Mouse (Mus musculus) cerebellum, adult 8-10 months (tissue): ENCODE measurements at regions not wholly inside any gene's neighbourhood (a gene's known extent, or its start where the extent isn't known, plus 50 kb on each side); places are given as distances from the start of the nearest gene placed in this dataset.

Experiments
- DNase-seq: peaks from one replicate; pipeline ENCODE4 v3.0.0; 2022

DNA sequence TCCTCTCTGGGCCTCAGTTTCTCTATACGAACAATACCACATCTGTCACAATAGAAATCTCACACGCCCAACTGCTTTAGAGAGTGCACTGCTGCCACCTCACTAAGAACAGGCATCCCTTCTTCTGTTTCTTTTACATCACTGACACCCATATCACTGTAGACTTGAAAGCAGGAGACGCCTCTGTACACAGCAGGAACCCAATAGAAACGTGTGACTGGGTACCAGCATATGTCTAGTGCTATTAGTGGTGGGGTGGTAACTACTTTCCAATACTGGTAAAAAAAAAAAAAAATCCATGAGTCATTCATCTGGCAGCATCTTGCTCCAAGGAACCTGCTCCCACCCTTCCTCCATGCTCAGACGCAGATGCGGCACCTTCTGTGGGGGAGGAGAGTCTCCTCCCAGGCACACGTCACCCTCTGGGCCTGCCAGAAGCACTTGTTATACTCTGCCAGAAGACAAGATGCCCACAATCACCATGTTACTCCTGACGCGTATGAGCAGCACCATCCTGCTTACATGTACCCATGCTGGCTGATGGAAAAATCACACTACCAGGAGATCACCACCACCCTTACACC is 151.3 kb upstream of the Plxna4 start:
- DNase-seq, result no peak

DNA sequence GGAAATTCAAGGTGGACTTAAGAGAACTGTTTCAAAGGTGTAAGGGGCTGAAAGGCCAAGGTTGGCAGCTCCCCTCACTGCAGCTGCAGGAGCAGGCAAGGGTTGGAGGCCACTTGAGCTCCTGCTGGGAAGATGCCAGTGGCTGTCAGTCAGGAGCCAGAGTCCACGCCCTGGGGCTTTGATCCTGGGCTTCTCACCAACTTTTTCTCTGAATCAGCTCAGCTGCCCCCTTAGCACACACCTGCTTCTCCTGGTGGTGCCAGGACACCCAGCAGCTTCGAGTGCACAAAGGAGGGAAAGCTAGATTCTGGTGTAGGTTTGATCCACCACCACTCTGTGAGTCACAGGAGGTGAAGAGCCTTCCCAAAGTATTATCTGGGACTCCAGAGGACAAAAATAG is 140.7 kb upstream of the Plxna4 start:
- no peak for DNase-seq

GRCm38 (mm10) chr6:32726571-32726970 is 138.6 kb upstream of the Plxna4 start:
- no peak for DNase-seq

DNA sequence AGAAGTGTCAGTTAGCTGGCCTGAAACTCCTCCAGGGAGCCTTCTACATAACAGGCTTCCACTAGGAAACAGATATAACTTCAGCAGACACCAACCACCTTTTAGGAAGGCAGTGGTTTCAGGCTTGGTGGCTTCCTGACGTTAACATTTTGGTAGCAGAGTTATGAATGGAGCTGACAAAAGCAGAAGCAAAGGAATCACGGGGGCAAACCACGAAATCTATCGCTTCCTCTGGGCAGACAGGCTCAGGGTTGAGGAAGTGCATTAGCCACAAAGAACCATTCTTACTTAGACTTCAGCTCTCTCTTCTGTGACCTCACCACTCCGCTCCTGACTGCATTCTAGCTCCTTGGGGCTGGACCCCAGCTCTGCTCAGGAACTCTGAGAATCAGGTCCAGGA is 129.9 kb upstream of the Plxna4 start:
- no peak for DNase-seq

GRCm38 (mm10) chr6:32715137-32715536 is 127.1 kb upstream of the Plxna4 start:
- no peak for DNase-seq

GRCm38 (mm10) chr6:32710208-32710607 is 122.2 kb upstream of the Plxna4 start:
- no peak for DNase-seq

- no peak for DNase-seq
These were observed 121.6 kb upstream of the Plxna4 start for GRCm38 (mm10) chr6:32709566-32709965.

DNA sequence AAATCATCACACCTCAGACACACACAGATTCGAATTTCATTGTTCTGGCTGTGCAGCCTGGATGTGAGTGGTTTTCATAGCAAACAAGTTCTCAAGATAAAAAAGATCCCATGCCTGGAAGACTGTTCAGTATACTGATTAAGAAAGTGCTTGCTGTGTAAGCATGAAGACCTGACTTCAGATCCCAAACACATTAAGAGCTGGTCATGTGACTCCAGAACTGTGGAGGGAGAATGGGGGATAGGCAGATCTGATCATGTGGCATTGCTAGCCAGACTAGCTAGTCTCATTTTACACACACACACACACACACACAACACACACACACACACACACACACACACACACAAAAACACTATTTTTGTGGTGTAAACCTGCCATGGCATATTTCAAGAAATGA is 119.4 kb upstream of the Plxna4 start:
- DNase-seq, result no peak

DNA sequence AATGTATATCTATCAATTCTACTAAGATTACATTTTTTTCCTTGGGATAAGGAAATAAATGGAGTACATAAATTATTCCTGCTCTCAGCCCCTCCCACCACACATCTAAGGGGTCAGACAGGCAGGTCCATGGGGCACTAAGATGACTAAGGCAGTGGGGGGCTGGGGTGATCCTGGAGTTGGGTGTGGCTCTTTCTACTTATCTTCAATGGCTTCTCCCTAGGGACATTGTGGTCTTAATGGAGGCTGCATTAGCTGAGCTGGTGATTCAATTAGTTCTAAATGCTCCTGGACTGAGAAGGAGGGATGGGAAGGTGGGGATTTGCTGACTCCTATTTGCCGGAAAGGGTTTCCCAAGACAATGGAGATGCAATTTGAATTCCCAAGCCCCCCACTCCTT is 118.4 kb upstream of the Plxna4 start:
- DNase-seq, result no peak

GRCm38 (mm10) chr6:32703466-32703865 is 115.5 kb upstream of the Plxna4 start:
- DNase-seq, result no peak

GRCm38 (mm10) chr6:32702245-32702791 is 114.3 kb upstream of the Plxna4 start:
- DNase-seq, result peak; percentile 61

DNA sequence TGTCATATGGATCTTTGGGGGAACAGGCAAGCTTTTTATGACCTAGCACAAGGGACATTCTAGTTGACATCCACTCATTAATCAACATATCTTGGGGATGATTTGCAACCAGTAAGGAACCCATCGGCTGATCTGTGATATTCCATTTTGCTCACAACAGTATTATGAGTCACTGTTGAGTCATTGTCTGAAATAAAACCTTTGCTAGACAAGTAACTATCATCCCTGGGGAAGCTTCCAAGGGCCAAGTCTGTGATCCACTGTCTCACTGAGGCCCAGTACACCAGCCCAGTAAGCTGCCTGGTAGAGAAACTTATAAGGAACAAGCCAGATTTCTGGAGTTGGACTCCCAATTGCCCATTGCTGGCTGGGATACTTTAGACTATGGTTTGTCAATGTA is 111.8 kb upstream of the Plxna4 start:
- DNase-seq, result no peak

DNA sequence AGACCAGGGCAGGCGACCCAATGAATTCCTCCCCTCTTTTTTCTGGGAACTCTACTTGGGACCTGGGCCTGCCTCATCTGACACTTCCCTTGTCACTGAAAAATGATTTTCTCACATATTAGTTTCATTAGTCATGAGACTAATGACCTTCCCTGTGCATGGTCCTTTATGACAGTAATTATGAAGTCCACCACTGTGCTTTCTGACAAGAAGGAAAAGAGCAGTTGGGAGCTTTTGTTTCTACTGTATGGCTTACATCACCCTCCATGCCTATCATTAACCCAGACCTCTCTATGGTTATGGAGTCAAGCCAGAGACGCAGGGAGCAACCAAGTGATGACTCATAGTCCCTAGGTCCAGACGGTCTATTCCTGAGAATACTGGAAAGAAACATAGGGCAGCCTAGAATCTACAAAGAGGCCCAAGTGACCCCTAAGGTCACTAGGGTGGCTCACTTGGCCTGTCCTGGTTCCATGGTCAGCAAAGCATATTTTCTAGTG is 109.8 kb upstream of the Plxna4 start:
- DNase-seq, result peak; percentile 25

GRCm38 (mm10) chr6:32696037-32696436 is 108.0 kb upstream of the Plxna4 start:
- no peak for DNase-seq

- no peak for DNase-seq
These were observed 84.6 kb upstream of the Plxna4 start for GRCm38 (mm10) chr6:32672552-32672951.

- no peak for DNase-seq
These were observed 71.8 kb upstream of the Plxna4 start for GRCm38 (mm10) chr6:32659743-32660142.

DNA sequence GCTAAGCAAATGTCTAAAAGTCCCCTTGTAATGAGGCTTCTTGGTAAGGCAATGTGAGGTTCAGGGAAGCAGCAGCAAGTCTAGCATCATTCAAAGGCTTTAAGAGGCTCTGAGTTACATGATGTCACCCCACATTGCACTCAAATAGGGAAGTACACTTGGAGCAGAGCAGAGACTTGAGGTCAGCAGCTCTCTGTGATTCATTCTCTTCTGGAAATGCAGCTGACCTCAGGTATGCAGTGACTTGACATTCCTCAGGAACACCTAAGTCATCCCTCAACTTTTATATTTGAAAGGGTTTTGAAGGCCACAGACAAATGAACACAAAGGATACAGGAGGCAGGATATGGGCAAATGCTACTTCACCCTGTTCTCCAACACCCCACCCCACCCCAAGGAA is 69.4 kb upstream of the Plxna4 start:
- DNase-seq, result no peak

- no peak for DNase-seq
These were observed 66.2 kb upstream of the Plxna4 start for GRCm38 (mm10) chr6:32654188-32654587.

DNA sequence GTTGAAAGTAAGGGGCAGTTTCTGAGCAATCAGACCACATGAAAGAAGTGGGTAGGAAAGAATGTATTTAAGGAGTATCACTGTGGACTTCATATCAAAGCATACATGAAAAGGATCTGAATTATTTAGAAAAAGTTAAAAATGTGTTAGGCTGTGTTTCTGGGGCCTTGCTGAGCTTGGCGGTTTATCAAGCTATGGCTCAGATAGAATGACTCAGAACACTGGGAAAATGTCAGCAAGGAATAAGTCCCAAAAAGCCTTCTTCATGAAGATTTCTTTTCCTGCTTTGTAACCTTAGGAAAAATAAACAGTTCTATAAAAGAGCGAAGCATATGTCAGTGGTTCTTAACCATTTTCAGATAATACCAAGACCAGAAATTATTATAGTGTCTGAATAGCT is 56.0 kb upstream of the Plxna4 start:
- no peak for DNase-seq

- DNase-seq, result no peak
These were observed 50.9 kb upstream of the Plxna4 start for GRCm38 (mm10) chr6:32638843-32639242.
